In genomic region chr7:90887007-90887720, GRCm38 (mm10) we compare ENCODE assay signal across 8 mouse cellular contexts.
DNase-seq lines count a peak whose midpoint lies in the region; ATAC-seq and TF ChIP-seq lines count a peak whose summit lies in the region.

No protein-coding gene starts in this region.

- H3K27ac ChIP-seq in embryonic fibroblast, embryonic 13.5 days (ENCODE audit: insufficient read depth, low read length) = no peak overlapping the region
- H3K27ac ChIP-seq in intestine, embryonic 16.5 days (ENCODE audit: low read length) = no peak overlapping the region
- H3K27ac ChIP-seq in liver, embryonic 12.5 days = no peak overlapping the region

- under 1% methylated on average over 21 of the region's 21 CpGs for WGBS in intestine, embryonic 16.5 days
- WGBS in liver, embryonic 12.5 days (ENCODE audit: insufficient replicate concordance) = 5% methylated on average over 21 of the region's 21 CpGs

- no peaks in the 10 kb centered on the region for H3K9me3 ChIP-seq in intestine, embryonic 16.5 days (ENCODE audit: control insufficient read depth, low read length)
- no peaks in the 10 kb centered on the region for H3K9me3 ChIP-seq in liver, embryonic 12.5 days (replicated peaks)

- no peak for TF ChIP-seq CTCF in embryonic fibroblast, embryonic 13.5 days (IDR thresholded peaks at IDR 0.05; ENCODE audit: borderline replicate concordance, insufficient read depth, low read length)

- peak overlapping the region; percentile 30; the same call in 1 of the 2 replicates for H3K9ac ChIP-seq in intestine, embryonic 16.5 days (ENCODE audit: low read depth, low read length)
- no peak overlapping the region for H3K9ac ChIP-seq in liver, embryonic 12.5 days

- no peaks in the 10 kb centered on the region for H3K4me1 ChIP-seq in embryonic fibroblast, embryonic 13.5 days (ENCODE audit: control insufficient read depth, insufficient read depth, low read length)
- H3K4me1 ChIP-seq in intestine, embryonic 16.5 days (ENCODE audit: control insufficient read depth, insufficient read depth, low read length) = peaks cover 3% of the 10 kb centered on the region; the same call in 1 of the 2 replicates
- H3K4me1 ChIP-seq in liver, embryonic 12.5 days = no peaks in the 10 kb centered on the region

- peak; percentile 68 for ATAC-seq in intestine, embryonic 16.5 days
- no peak for ATAC-seq in liver, embryonic 12.5 days

- H3K27me3 ChIP-seq in intestine, embryonic 16.5 days (replicated peaks; ENCODE audit: control insufficient read depth, insufficient read depth, low read length) = no peaks in the 10 kb centered on the region
- peaks cover 14% of the 10 kb centered on the region; the same call in 1 of the 2 replicates for H3K27me3 ChIP-seq in liver, embryonic 12.5 days (replicated peaks)

- DNase-seq in adrenal gland, postnatal 10 days = peak; percentile 5
- no peak for DNase-seq in adrenal gland, adult 8-10 months
- DNase-seq in ZHBTc4 (ENCODE audit: low read depth, low spot score) = peak; percentile 25
- peak; percentile 63 to 64 for DNase-seq in right cerebral cortex, postnatal 10 days (ENCODE audit: low spot score in 2 of 2)
- DNase-seq in spleen, postnatal 36 days (ENCODE audit: low spot score in 2 of 2) = no peak

- H3K4me2 ChIP-seq in intestine, embryonic 16.5 days (ENCODE audit: low read depth, low read length) = peak overlapping the region; percentile 53
- peak overlapping the region; percentile 51 for H3K4me2 ChIP-seq in liver, embryonic 12.5 days

- peak overlapping the region; percentile 1; the same call in 1 of the 2 replicates for H3K4me3 ChIP-seq in embryonic fibroblast, embryonic 13.5 days (ENCODE audit: insufficient read depth, low read length)
- H3K4me3 ChIP-seq in intestine, embryonic 16.5 days (ENCODE audit: low read length) = peak overlapping the region; percentile 29
- H3K4me3 ChIP-seq in liver, embryonic 12.5 days = peak overlapping the region; percentile 17; the same call in 1 of the 2 replicates

- no peaks in the 10 kb centered on the region for H3K36me3 ChIP-seq in intestine, embryonic 16.5 days (ENCODE audit: control insufficient read depth, insufficient read depth, low read length)
- H3K36me3 ChIP-seq in liver, embryonic 12.5 days = no peaks in the 10 kb centered on the region

- no peak for TF ChIP-seq POLR2A in embryonic fibroblast, embryonic 13.5 days (IDR thresholded peaks at IDR 0.05; ENCODE audit: low read depth, low read length)

Comparison
In these comparisons a context has a peak if more than half of its experiments do, and no peak if none do; other contexts are left out.
1. DNase-seq: peak in adrenal gland, postnatal 10 days (single experiment), ZHBTc4 (single experiment) and right cerebral cortex, postnatal 10 days (2 of 2); none in adrenal gland, adult 8-10 months (single experiment) and spleen, postnatal 36 days (0 of 2).
2. Peak in every context shown above with its lines, with median percentiles within 50 percentile points of each other: H3K4me3 ChIP-seq.